Mouse (Mus musculus) neural tube, embryonic 15.5 days (tissue): ENCODE results near the gene Adora1. TPM values are rescaled to one million over a fixed set of nuclear protein-coding genes. Genes with fewer than 3 reads are reported as not detected.
A peak's percentile ranks its signal among the peaks of the same experiment; 100 is the strongest.

Experiments used
- ATAC-seq: fragments of 200-750 bp; cut with Nextera tagmentation; 2 replicates; pipeline ENCODE4 v1.8.0; 2017; ENCODE audit warnings: mild to moderate bottlenecking, moderate TSS enrichment, moderate library complexity; ENCODE audit not compliant: low FRiP score
- H3K27ac ChIP-seq: fragments of 300-500 bp; sonication (generic); replicated peaks from 2 replicates; pipeline ENCODE4 v1.5.1; 2015; ENCODE audit warnings: mild to moderate bottlenecking, inconsistent platforms
- H3K27me3 ChIP-seq: fragments of 300-500 bp; sonication (generic); replicated peaks from 2 replicates; pipeline ENCODE4 v1.6.1; 2015; ENCODE audit warnings: inconsistent platforms
- H3K36me3 ChIP-seq: fragments of 300-500 bp; sonication (generic); 2 replicates; pipeline ENCODE4 v1.6.1; 2015; ENCODE audit warnings: inconsistent platforms
- H3K4me1 ChIP-seq: fragments of 300-500 bp; sonication (generic); 2 replicates; pipeline ENCODE4 v1.6.1; 2015; ENCODE audit warnings: inconsistent platforms
- H3K4me2 ChIP-seq: fragments of 300-500 bp; sonication (generic); 2 replicates; pipeline ENCODE4 v1.6.1; 2015; ENCODE audit warnings: inconsistent platforms, mild to moderate bottlenecking, moderate library complexity
- H3K4me3 ChIP-seq: fragments of 300-500 bp; sonication (generic); replicated peaks from 2 replicates; pipeline ENCODE4 v1.5.1; 2015; ENCODE audit warnings: mild to moderate bottlenecking, inconsistent platforms
- H3K9ac ChIP-seq: fragments of 300-500 bp; sonication (generic); replicated peaks from 2 replicates; pipeline ENCODE4 v1.6.1; 2015; ENCODE audit warnings: mild to moderate bottlenecking, inconsistent platforms
- H3K9me3 ChIP-seq: fragments of 300-500 bp; sonication (generic); replicated peaks from 2 replicates; pipeline ENCODE4 v1.6.1; 2016; ENCODE audit warnings: inconsistent platforms
- WGBS: fragments of 180-500 bp; shearing (Covaris S2); methylation state at CpG from one replicate; pipeline ENCODE4 v1.1.7; 2015; ENCODE audit warnings: mixed read lengths; 5-methylcytosine and 5-hydroxymethylcytosine counted together
- polyA plus RNA-seq: library from polyadenylated mRNA; unstranded; fragments of >200 nt; fragmentation: Nextera tagmentation; extraction: Ambion mirVana; gene quantifications from 2 replicates; pipeline ENCODE4 v1.2.1, GENCODE M21; 2015

The Adora1 gene
- polyA plus RNA-seq, result 23.8 and 28.8 TPM in 2 replicates

- ATAC-seq, result peak; percentile 58
- Histone ChIP-seq H3K4me1 (peaks cover 59% of the 10 kb centered on the region), H3K9ac (peak within 1 kb of the TSS; percentile 61), H3K4me3 (peak within 1 kb of the TSS; percentile 58), H3K27me3 (peaks cover 11% of the 10 kb centered on the region), H3K4me2 (peak within 1 kb of the TSS; percentile 93), H3K9me3 (no peaks in the 10 kb centered on the region), H3K27ac (peak within 1 kb of the TSS; percentile 56), H3K36me3 (no peaks in the 10 kb centered on the region)
- under 1% methylated on average over 35 of the region's 37 CpGs for WGBS
Measured at GRCm38 (mm10) chr1:134235391-134235921, at the start of gene Adora1. TSS of gene Adora1 (minus strand) at chr1:134235431.

GRCm38 (mm10) chr1:134283108-134283507 is 47.9 kb upstream of the Adora1 start:
- Histone ChIP-seq H3K4me3 (no peak overlapping the region), H3K9me3 (no peaks in the 10 kb centered on the region), H3K27me3 (no peaks in the 10 kb centered on the region), H3K4me2 (no peak overlapping the region), H3K9ac (no peak overlapping the region), H3K27ac (no peak overlapping the region), H3K4me1 (no peaks in the 10 kb centered on the region), H3K36me3 (no peaks in the 10 kb centered on the region)
- no peak for ATAC-seq
- 61% methylated on average over 1 of the region's 1 CpGs for WGBS

- H3K27ac ChIP-seq, result no peak overlapping the region
- no peaks in the 10 kb centered on the region for H3K27me3 ChIP-seq
- no peak overlapping the region for H3K4me2 ChIP-seq
- no peaks in the 10 kb centered on the region for H3K4me1 ChIP-seq
- H3K4me3 ChIP-seq, result no peak overlapping the region
- no peak overlapping the region for H3K9ac ChIP-seq
- H3K36me3 ChIP-seq, result no peaks in the 10 kb centered on the region
- no peak for ATAC-seq
- 87% methylated on average over 3 of the region's 3 CpGs for WGBS
- H3K9me3 ChIP-seq, result no peaks in the 10 kb centered on the region
Measured at GRCm38 (mm10) chr1:134282342-134282741, 47.1 kb upstream of the Adora1 start.

GRCm38 (mm10) chr1:134281563-134281962 is 46.3 kb upstream of the Adora1 start:
- no peaks in the 10 kb centered on the region for H3K27me3 ChIP-seq
- H3K4me2 ChIP-seq, result no peak overlapping the region
- H3K9ac ChIP-seq, result no peak overlapping the region
- no peaks in the 10 kb centered on the region for H3K4me1 ChIP-seq
- no peaks in the 10 kb centered on the region for H3K9me3 ChIP-seq
- WGBS, result 70% methylated on average over 4 of the region's 4 CpGs
- ATAC-seq, result no peak
- H3K27ac ChIP-seq, result no peak overlapping the region
- no peaks in the 10 kb centered on the region for H3K36me3 ChIP-seq
- no peak overlapping the region for H3K4me3 ChIP-seq

GRCm38 (mm10) chr1:134280174-134280573 is 44.9 kb upstream of the Adora1 start:
- 85% methylated on average over 5 of the region's 5 CpGs for WGBS
- no peak for ATAC-seq

GRCm38 (mm10) chr1:134276823-134277222 is 41.6 kb upstream of the Adora1 start:
- Histone ChIP-seq H3K36me3 (no peaks in the 10 kb centered on the region), H3K4me2 (no peak overlapping the region)

More at GRCm38 (mm10) chr1:134280174-134280573, 44.9 kb upstream of the Adora1 start:
- Histone ChIP-seq H3K27me3 (no peaks in the 10 kb centered on the region), H3K9ac (no peak overlapping the region), H3K4me3 (no peak overlapping the region), H3K4me2 (no peak overlapping the region), H3K27ac (no peak overlapping the region), H3K9me3 (no peaks in the 10 kb centered on the region), H3K36me3 (no peaks in the 10 kb centered on the region), H3K4me1 (no peaks in the 10 kb centered on the region)

GRCm38 (mm10) chr1:134275616-134276464 is 40.6 kb upstream of the Adora1 start:
- Histone ChIP-seq H3K27me3 (no peaks in the 10 kb centered on the region), H3K9ac (no peak overlapping the region), H3K4me2 (no peak overlapping the region), H3K9me3 (no peaks in the 10 kb centered on the region), H3K4me3 (no peak overlapping the region), H3K4me1 (peaks cover 23% of the 10 kb centered on the region), H3K27ac (no peak overlapping the region), H3K36me3 (no peaks in the 10 kb centered on the region)
- WGBS, result 75% methylated on average over 13 of the region's 13 CpGs
- ATAC-seq, result no peak

More at GRCm38 (mm10) chr1:134276823-134277222, 41.6 kb upstream of the Adora1 start:
- no peak overlapping the region for H3K9ac ChIP-seq
- no peak overlapping the region for H3K27ac ChIP-seq
- no peaks in the 10 kb centered on the region for H3K27me3 ChIP-seq
- H3K9me3 ChIP-seq, result no peaks in the 10 kb centered on the region
- H3K4me3 ChIP-seq, result no peak overlapping the region
- 86% methylated on average over 7 of the region's 7 CpGs for WGBS
- H3K4me1 ChIP-seq, result peaks cover 23% of the 10 kb centered on the region
- no peak for ATAC-seq

- no peak for ATAC-seq
- Histone ChIP-seq H3K9ac (no peak overlapping the region), H3K36me3 (no peaks in the 10 kb centered on the region), H3K4me1 (peaks cover 23% of the 10 kb centered on the region), H3K4me2 (no peak overlapping the region), H3K27ac (peak overlapping the region; percentile 80), H3K9me3 (no peaks in the 10 kb centered on the region), H3K4me3 (no peak overlapping the region), H3K27me3 (no peaks in the 10 kb centered on the region)
- 69% methylated on average over 7 of the region's 7 CpGs for WGBS
Measured at GRCm38 (mm10) chr1:134274483-134274920, 39.3 kb upstream of the Adora1 start.

- peak; percentile 73 for ATAC-seq
- Histone ChIP-seq H3K9me3 (no peaks in the 10 kb centered on the region), H3K4me2 (0 out of 2 replicates have a peak overlapping the region, but pooled peaks have one; percentile 3), H3K27me3 (no peaks in the 10 kb centered on the region), H3K4me1 (peaks cover 23% of the 10 kb centered on the region), H3K36me3 (no peaks in the 10 kb centered on the region), H3K4me3 (no peak overlapping the region), H3K9ac (0 out of 2 replicates have a peak overlapping the region, but pooled peaks have one; percentile 20), H3K27ac (peak overlapping the region; percentile 80)
- 41% methylated on average over 9 of the region's 9 CpGs for WGBS
Measured at GRCm38 (mm10) chr1:134273493-134274395, 38.5 kb upstream of the Adora1 start.

- 75% methylated on average over 5 of the region's 5 CpGs for WGBS
Measured at GRCm38 (mm10) chr1:134272754-134273250, 37.6 kb upstream of the Adora1 start.

GRCm38 (mm10) chr1:134270026-134270425 is 34.8 kb upstream of the Adora1 start:
- Histone ChIP-seq H3K27me3 (no peaks in the 10 kb centered on the region), H3K9me3 (no peaks in the 10 kb centered on the region), H3K27ac (no peak overlapping the region), H3K36me3 (no peaks in the 10 kb centered on the region), H3K4me3 (no peak overlapping the region), H3K9ac (no peak overlapping the region), H3K4me2 (no peak overlapping the region), H3K4me1 (peaks cover 30% of the 10 kb centered on the region)
- ATAC-seq, result no peak
- 75% methylated on average over 7 of the region's 7 CpGs for WGBS

More at GRCm38 (mm10) chr1:134272754-134273250, 37.6 kb upstream of the Adora1 start:
- Histone ChIP-seq H3K9me3 (no peaks in the 10 kb centered on the region), H3K9ac (no peak overlapping the region), H3K4me3 (no peak overlapping the region), H3K4me2 (no peak overlapping the region), H3K4me1 (peaks cover 23% of the 10 kb centered on the region), H3K27ac (peak overlapping the region; percentile 80), H3K36me3 (no peaks in the 10 kb centered on the region), H3K27me3 (no peaks in the 10 kb centered on the region)
- no peak for ATAC-seq
